Mouse (Mus musculus) CD8-positive naive resting alpha-beta T cell, adult 57 days (primary cell): ENCODE results near the gene Eif2s1. TPM values are rescaled to one million over a fixed set of nuclear protein-coding genes. Genes with fewer than 3 reads are reported as not detected.

Experiments
- total RNA-seq: library from RNA; stranded (reverse); gene quantifications from one replicate; pipeline ENCODE4 v1.2.4, GENCODE M21; 2023

The Eif2s1 gene
- 55.9 TPM for total RNA-seq

DNA sequence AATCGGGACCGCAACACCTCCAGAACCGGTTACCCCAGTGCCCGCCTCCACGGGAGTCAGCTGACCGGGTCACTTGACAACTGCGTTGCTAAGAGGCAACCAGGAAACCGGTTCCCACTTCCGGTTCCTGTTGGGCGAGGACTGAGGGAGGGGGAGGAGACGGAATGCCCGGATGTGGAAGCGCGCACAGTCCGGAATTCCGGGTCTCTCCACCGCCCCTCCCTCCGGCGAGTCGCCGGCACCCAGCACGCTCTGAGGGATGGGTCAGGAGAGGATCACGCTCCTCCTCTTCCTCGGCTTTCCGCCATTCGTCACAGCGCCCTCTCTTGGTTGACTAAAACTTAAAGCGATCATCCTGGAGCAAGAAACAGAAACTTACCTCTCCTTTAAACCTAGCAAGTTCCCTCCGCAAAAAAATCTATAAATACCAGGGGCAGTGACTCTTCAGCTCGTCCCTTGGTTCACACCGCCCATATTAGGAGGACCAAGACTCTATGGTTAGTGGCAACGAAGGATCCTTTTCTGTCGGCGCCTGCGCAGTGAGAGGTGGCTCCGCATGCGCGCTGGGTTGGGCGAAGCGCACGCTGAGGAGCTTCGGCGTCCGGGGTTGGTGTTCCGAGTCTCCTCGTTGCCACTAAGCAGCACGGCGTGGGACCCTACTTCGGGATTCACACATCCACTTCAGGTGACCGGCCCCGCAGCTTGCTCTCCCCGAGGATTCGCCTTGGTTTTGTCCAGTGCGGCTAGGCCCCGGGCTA is at the start of gene Eif2s1, which contains the start of gene Atp6v1d:
Eif2s1 (plus strand) TSS at position 324 of the 758 bp plus-strand sequence.
Atp6v1d (minus strand) TSS at position 143 of the 758 bp plus-strand sequence.

DNA sequence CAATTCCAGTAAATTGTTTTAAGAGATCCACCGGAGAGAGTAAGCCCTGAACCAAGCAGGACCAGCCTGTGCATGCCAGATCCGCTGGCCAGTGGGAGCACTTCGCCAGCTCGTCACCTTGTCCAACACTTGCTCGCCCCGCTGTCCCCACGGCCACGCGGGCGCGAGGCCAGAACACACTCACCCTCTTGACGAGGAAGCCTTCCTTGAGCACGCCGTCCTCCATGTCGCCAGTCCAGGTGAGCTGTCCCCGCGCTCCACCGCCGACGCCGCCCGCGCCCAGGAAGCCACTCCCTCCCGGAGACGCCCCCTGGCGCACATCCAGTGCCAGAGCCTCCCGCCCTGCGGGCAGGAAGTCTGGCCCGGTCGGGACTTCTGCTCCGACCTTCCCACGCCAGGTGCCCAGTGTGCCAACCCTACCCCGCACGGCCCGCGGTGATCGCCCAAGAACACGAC is 45.1 kb downstream of the Eif2s1 start, which contains the start of gene Plek2:
Plek2 (minus strand) TSS at position 258 of the 456 bp plus-strand sequence.

Other genes starting within 250 kb of the Eif2s1 start
- gene Fam71d, start 170.3 kb upstream of the Eif2s1 start, total RNA-seq = 0.95 TPM
- 12.2 TPM for gene Mpp5, start 112.9 kb upstream of the Eif2s1 start, total RNA-seq
- 86.8 TPM for gene Atp6v1d, start 181 bp upstream of the Eif2s1 start, total RNA-seq
- not detected for gene Plek2, start 45.1 kb downstream of the Eif2s1 start, total RNA-seq
- gene Tmem229b, start 145.8 kb downstream of the Eif2s1 start, total RNA-seq = 52.5 TPM
- gene Plekhh1, start 167.3 kb downstream of the Eif2s1 start, total RNA-seq = 0.52 TPM
- gene Pigh, start 227.8 kb downstream of the Eif2s1 start, total RNA-seq = 7.0 TPM